Mouse (Mus musculus): ENCODE results near the gene Ankrd61.

Gene Ankrd61

GRCm38 (mm10) chr5:143893396-143893795 is 4.1 kb downstream of the Ankrd61 start:
- no peak for DNase-seq (ENCODE audit: low spot score)

- peak; percentile 22 for DNase-seq (ENCODE audit: low spot score)
Measured at GRCm38 (mm10) chr5:143892255-143892886, 5.1 kb downstream of the Ankrd61 start.

- DNase-seq (ENCODE audit: low spot score) = no peak
Measured at GRCm38 (mm10) chr5:143890741-143891140, 6.7 kb downstream of the Ankrd61 start.

GRCm38 (mm10) chr5:143885274-143885673 is 12.2 kb downstream of the Ankrd61 start:
- no peak for DNase-seq (ENCODE audit: low spot score)

GRCm38 (mm10) chr5:143874571-143874970 is 22.9 kb downstream of the Ankrd61 start:
- no peak for DNase-seq (ENCODE audit: low spot score)

GRCm38 (mm10) chr5:143871547-143872169 is 25.8 kb downstream of the Ankrd61 start:
- no peak for DNase-seq (ENCODE audit: low spot score)

Measured in layer of hippocampus, adult 11-12 months (tissue).